Mouse (Mus musculus): ENCODE data around the gene Cdkal1.

DNA sequence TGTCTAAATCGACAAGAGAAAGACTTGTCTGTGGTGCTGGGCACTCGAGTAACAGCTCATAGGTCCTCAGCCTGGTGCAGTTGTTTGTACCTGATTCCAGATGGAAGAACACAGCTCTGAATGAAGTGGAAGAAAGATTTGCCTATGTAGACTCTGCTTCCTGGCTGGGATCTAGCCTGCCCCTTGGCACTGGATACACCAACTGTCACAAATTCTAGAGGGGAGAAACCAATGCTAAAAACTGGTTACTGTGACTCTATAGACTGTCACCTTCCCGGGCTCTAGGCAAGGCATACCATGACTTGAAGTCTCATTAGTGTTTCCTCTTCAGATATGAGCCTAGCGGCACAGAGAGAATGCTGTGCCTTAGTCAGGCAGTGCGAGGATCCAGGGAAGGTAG is 366.0 kb downstream of the Cdkal1 start:
- TF ChIP-seq POLR2A (IDR thresholded peaks at IDR 0.05; ENCODE audit: low read depth, low read length): no peak
- TF ChIP-seq CTCF (conservative IDR thresholded peaks at IDR 0.05; ENCODE audit: insufficient read depth, insufficient read length, low read depth, low read length): no peak
